Mouse (Mus musculus) common myeloid progenitor, adult 5-6 weeks (primary cell): ENCODE results near the gene Ly6g6d. TPM values are rescaled to one million over a fixed set of nuclear protein-coding genes. Genes with fewer than 3 reads are reported as not detected.

Source experiments
- ATAC-seq: replicated peaks from 2 replicates; pipeline ENCODE4 v1.8.0; 2016; ENCODE audit warnings: low read depth, mild to moderate bottlenecking, moderate TSS enrichment, inconsistent platforms; ENCODE audit not compliant: poor library complexity, severe bottlenecking
- total RNA-seq: library from RNA; stranded (forward); fragments of 200-1000, 187-1606 nt; gene quantifications from 2 replicates; pipeline ENCODE4 v1.2.3, GENCODE M21; 2017

The Ly6g6d gene
- total RNA-seq, 1 experiment from 2014 or later: not detected

DNA sequence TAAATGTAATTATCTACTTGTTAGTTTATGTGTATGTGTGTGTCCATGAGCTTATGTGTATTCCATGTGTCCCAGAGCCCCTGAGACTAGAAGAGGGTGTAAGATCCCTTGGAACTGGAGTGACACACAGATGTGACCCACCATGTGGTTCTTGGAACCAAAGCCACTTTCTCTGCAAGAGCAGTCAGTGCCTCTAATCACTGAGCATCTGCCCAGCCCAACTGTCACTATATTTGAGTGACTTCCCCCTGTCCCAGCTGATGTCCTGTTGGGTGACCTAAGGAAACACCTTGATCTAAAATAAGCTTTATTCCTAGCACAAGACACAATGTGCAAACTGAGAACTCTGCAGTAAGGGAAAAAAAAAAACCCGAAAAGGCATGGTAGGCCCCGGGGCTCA is 49.5 kb downstream of the Ly6g6d start:
- no peak for ATAC-seq

DNA sequence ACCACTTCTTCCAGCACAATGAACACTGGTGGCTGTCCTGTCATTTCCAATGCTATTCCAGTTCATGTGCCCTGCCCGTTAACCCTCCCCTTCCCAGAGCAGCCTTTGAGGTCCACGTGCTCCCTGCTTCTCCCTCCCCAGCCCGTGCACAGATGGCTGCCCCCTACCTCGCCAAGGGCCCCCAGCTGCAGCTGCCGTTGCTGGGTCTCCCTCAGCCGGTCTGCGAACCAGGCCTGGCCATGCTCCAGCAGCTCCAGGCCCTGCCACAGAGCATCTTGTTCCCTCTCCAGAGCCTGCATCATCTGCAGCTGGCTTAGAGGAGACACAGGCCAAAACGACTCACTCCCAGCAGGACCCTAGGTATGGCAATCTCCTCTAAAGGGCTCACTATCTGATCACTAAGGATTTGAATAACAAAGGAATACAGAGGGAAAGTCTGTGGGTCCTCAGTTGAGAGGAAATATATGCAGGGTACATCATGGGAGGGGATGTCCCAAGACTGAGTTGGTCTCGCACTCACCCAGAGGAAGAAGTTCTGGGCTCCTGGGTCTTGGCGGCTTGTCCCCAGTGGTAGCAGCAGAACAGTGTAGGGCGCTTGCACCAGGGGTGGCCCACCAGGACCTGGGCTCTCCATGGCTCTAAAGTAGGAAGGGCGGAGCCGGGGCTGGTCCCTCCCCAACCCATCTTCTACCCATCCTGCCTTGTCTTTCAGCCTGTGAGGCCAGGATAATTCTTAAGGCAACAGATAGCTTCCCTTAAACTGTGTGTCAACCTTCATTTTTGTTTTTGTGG is 50.4 kb downstream of the Ly6g6d start, which contains the start of gene Sapcd1:
Gene Sapcd1, minus strand, starts transcription at position 740 of the 792 bp plus-strand sequence.
- no peak for ATAC-seq

DNA sequence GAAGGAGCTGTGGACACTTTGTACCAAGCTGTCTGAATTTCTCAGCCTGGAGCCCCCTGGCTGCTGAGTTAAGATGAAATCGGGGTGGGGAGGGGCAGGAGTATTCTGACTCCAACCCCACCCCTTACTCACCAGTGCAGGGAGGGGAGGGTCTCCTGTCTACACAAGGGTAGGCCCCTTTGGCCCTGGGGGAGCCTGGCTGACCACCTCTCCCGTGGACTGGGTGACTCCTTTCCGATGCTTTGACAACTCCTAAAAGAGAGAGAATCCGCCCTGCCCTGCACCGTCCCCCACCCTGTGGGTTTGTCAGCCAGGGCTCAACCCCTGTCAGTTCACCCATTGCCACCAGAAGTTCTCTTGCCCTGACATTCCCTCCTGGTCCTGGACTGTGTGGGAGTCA is 51.7 kb downstream of the Ly6g6d start:
- no peak for ATAC-seq

DNA sequence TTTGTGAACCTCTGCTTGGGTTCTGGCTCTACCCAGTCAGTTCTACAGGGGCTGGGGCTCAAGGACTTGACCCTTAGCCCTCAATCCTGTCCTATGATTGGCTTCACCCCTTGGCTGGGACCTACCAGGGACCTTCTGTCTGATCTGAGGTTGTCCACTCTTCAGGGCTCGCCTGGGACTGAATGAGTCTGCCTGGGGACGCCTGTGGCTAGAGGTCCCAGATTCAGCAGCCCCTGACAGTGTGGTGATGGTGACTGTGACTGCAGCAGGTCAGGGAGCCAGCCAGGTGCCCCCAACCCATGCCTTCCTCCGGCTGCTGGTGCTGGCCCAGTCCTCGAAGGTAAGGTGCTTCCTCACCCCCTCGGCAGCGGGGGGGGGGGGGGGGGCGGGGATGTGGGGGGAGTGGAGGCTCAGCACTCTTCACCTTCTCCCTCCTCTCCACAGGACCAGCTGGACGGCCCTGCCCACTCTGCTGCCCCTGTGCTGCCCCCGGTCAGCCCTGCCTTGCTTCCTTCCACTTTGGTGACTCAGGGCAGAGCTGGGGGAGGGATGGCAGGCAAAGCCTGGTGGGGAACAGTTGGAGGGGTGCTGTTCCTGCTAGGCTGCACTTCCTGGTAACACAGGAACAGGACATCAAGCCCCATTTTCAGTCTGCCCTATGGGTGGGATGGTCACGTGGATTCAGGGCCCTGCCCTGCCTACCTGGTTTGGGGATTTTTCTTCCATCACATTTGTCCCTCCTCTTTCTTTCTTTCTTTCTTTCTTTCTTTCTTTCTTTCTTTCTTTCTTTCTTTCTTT is 53.0 kb downstream of the Ly6g6d start:
- no peak for ATAC-seq

DNA sequence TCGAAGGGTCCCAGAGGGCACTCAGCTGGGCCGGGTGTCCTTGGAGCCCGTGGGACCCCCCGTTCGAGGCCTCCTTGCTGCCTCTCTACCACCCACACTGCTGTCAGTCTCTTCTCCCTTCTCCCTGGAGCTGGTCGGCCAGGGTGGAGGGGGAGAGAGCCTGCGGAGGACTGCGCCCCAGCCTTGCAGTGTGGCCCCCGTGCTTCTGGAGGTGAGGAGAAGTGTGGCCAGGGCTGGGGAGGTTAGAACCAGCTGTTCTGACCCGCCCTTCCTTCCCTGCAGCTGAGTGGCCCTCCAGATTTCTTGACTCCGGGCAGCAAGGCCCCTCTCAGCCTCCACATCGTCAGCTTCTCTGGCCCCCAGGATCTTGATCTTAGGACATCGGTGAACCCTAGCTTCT is 53.6 kb downstream of the Ly6g6d start:
- no peak for ATAC-seq

DNA sequence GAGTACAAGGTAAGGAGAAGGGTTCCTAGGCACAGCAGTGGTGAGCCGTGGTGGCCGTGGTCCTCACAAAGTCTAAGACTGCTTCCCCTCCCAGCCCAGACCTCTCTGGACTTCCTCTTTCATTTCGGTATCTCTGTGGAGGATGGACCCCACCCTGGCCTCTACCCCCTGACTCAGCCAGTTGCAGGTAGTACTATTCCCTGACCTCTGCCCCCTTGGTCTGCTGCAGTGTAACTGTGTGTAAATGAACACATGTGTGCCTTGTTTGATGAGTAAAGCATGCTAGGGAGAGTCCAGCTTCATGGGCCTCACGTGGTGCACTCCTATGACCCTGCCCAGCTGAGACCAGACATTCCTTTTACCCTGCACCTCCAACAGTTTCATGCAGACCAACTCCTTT is 54.1 kb downstream of the Ly6g6d start:
- ATAC-seq: 0 out of 2 replicates have a peak, but pooled peaks have one; percentile 12

DNA sequence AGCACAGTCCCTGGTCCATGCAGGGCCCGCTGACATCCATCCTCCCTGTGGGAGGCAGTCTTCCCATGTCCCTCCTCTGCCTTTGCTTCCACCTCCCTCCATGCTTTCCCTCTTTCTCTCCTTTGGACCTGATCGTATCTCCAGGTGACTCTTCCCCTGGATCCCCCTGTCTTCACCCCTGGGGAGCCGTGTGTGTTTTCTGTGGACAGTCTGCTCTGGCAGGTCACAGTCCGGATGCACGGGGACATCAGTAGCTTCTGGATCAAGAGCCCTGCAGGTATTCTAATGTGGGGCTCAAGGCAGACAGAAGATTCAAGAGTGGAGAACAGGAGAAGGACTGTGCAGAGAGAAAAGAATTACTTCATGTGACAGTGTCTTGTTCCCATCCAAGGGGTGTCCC is 54.6 kb downstream of the Ly6g6d start:
- no peak for ATAC-seq

DNA sequence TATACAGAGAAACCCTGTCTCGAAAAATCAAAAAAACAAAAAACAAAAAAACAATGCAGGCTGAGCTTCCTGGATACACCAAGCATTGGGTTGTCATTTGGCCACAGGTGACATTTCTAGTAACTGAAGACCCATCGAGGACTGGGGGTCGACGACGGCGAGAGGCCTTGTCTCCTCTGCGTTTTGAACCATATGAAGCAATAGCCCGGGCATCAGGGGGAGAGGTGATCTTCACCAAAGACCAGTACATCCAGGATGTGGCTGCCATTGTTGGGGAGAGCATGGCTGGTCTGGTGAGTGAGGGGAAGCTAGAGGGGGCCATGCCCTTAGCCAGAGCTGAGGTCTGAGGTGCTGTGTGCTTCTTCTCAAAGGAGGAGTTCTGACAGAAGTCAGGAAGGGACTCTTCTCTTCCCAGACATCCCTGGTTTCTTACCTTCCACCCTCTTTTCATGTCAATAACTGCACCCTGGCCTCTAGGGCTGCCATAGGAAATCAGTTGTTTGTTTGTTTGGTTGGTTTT is 55.3 kb downstream of the Ly6g6d start:
- ATAC-seq: no peak

DNA sequence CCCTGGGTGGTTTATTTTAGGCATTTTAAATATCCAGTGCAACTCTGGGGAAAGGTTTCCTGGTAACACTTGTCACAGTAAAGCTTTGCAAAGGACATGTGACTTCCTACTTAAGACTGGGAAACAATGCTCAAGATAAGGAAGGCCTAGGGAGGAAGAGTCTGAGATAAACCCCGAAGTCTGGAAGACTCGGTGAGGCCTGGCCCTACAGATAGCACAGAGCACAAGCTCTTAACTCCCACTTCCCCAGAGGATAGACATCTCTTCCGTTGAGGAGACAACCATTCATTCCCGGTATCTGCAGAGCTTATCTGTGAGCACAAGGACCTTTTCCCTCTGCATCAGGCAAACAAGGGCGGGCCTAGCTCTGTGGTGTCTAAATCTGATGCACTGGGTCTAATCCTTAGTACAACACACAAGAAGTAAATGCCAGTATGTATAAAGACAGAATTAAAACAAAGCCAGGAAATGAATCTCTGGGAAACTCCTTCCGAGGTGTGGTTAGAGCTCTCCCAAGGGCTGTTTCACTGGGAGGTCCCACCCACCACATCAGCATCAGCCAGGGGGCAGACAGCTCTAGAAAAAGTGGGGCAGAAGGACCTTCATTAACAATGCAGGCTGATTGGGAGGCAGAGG is 55.9 kb downstream of the Ly6g6d start:
- ATAC-seq: peak; percentile 67

Other genes starting within 250 kb of the Ly6g6d start
- gene Stk19, start 241.1 kb downstream of the Ly6g6d start, total RNA-seq: 10.0 and 32.9 TPM in 2 replicates
- 21.2 and 27.9 TPM in 2 replicates for gene Dxo, start 241.0 kb downstream of the Ly6g6d start, total RNA-seq
- gene Skiv2l, start 227.9 kb downstream of the Ly6g6d start, total RNA-seq: 28.9 and 33.8 TPM in 2 replicates
- 39.6 and 41.9 TPM in 2 replicates for gene Nelfe, start 227.7 kb downstream of the Ly6g6d start, total RNA-seq
- not detected in 2 replicates for gene Cfb, start 215.5 kb downstream of the Ly6g6d start, total RNA-seq
- 11.1 and 16.2 TPM in 2 replicates for gene Zbtb12, start 198.6 kb downstream of the Ly6g6d start, total RNA-seq
- not detected in 2 replicates for gene Gm20547, start 196.0 kb downstream of the Ly6g6d start, total RNA-seq
- gene C2, start 179.8 kb downstream of the Ly6g6d start, total RNA-seq: 2.8 and 10.0 TPM in 2 replicates
- gene Ehmt2, start 179.6 kb downstream of the Ly6g6d start, total RNA-seq: 96.6 and 107 TPM in 2 replicates
- gene Slc44a4, start 163.6 kb downstream of the Ly6g6d start, total RNA-seq: not detected in 2 replicates
- 3.4 and 5.0 TPM in 2 replicates for gene Neu1, start 146.8 kb downstream of the Ly6g6d start, total RNA-seq
- 79.3 and 84.3 TPM in 2 replicates for gene Hspa1b, start 118.8 kb downstream of the Ly6g6d start, total RNA-seq
- gene Gm20481, start 108.2 kb downstream of the Ly6g6d start, total RNA-seq: not detected in 2 replicates
- 33.5 and 47.4 TPM in 2 replicates for gene Hspa1a, start 105.9 kb downstream of the Ly6g6d start, total RNA-seq
- 0.63 TPM in 1 of 2 replicates, not detected in the other for gene Hspa1l, start 105.4 kb downstream of the Ly6g6d start, total RNA-seq
- 26.9 and 34.1 TPM in 2 replicates for gene Lsm2, start 96.2 kb downstream of the Ly6g6d start, total RNA-seq
- gene Vars, start 77.1 kb downstream of the Ly6g6d start, total RNA-seq: 174 and 210 TPM in 2 replicates
- gene Vwa7, start 61.5 kb downstream of the Ly6g6d start, total RNA-seq: 0.32 TPM in 1 of 2 replicates, not detected in the other
- 1.2 and 4.4 TPM in 2 replicates for gene Sapcd1, start 50.0 kb downstream of the Ly6g6d start, total RNA-seq
- gene Msh5, start 31.3 kb downstream of the Ly6g6d start, total RNA-seq: 3.8 and 4.2 TPM in 2 replicates
- gene Clic1, start 28.1 kb downstream of the Ly6g6d start, total RNA-seq: 214 and 220 TPM in 2 replicates
- 21.3 and 26.7 TPM in 2 replicates for gene Ddah2, start 19.0 kb downstream of the Ly6g6d start, total RNA-seq
- gene Ly6g6c, start 12.7 kb downstream of the Ly6g6d start, total RNA-seq: not detected in 2 replicates
- gene Mpig6b, start 11.9 kb downstream of the Ly6g6d start, total RNA-seq: not detected in 2 replicates
- not detected in 2 replicates for gene Ly6g6e, start 1.2 kb downstream of the Ly6g6d start, total RNA-seq
- gene Ly6g6f, start 7.5 kb upstream of the Ly6g6d start, total RNA-seq: not detected in 2 replicates
- 33.1 and 38.8 TPM in 2 replicates for gene Abhd16a, start 11.2 kb upstream of the Ly6g6d start, total RNA-seq
- gene Ly6g5c, start 30.2 kb upstream of the Ly6g6d start, total RNA-seq: not detected in 2 replicates
- gene Ly6g5b, start 37.4 kb upstream of the Ly6g6d start, total RNA-seq: not detected in 2 replicates
- 39.5 and 50.1 TPM in 2 replicates for gene Gpank1, start 43.4 kb upstream of the Ly6g6d start, total RNA-seq
- 286 and 306 TPM in 2 replicates for gene Csnk2b, start 44.0 kb upstream of the Ly6g6d start, total RNA-seq
- 6.3 and 8.2 TPM in 2 replicates for gene D17H6S53E, start 48.3 kb upstream of the Ly6g6d start, total RNA-seq
- not detected in 2 replicates for gene Apom, start 54.0 kb upstream of the Ly6g6d start, total RNA-seq
- 58.8 and 103 TPM in 2 replicates for gene Bag6, start 57.1 kb upstream of the Ly6g6d start, total RNA-seq
- 74.7 and 110 TPM in 2 replicates for gene Prrc2a, start 86.8 kb upstream of the Ly6g6d start, total RNA-seq
- 4.7 and 5.4 TPM in 2 replicates for gene Aif1, start 98.0 kb upstream of the Ly6g6d start, total RNA-seq
- gene Lst1, start 110.4 kb upstream of the Ly6g6d start, total RNA-seq: 44.3 and 51.6 TPM in 2 replicates
- gene Ltb, start 116.4 kb upstream of the Ly6g6d start, total RNA-seq: 1.1 and 1.8 TPM in 2 replicates
- 9.4 and 11.3 TPM in 2 replicates for gene Tnf, start 123.9 kb upstream of the Ly6g6d start, total RNA-seq
- gene Lta, start 127.3 kb upstream of the Ly6g6d start, total RNA-seq: not detected in 2 replicates
- not detected in 2 replicates for gene Gm16181, start 142.8 kb upstream of the Ly6g6d start, total RNA-seq
- gene Atp6v1g2, start 155.6 kb upstream of the Ly6g6d start, total RNA-seq: 1.6 and 1.8 TPM in 2 replicates
- gene Nfkbil1, start 157.7 kb upstream of the Ly6g6d start, total RNA-seq: 5.2 and 7.0 TPM in 2 replicates
- 199 and 218 TPM in 2 replicates for gene Ddx39b, start 163.7 kb upstream of the Ly6g6d start, total RNA-seq
- gene H2-D1, start 184.7 kb upstream of the Ly6g6d start, total RNA-seq: 427 and 466 TPM in 2 replicates
- 0.05 TPM in 1 of 2 replicates, not detected in the other for gene H2-Q1, start 242.3 kb upstream of the Ly6g6d start, total RNA-seq